Mouse (Mus musculus) right cerebral cortex, postnatal 10 days (tissue): Measurements from ENCODE around the gene Flrt1.
A peak's percentile ranks its signal among the peaks of the same experiment; 100 is the strongest.
"Not testable (repeated sequence)": the region's sequence is repeated elsewhere in the genome, so short reads cannot be mapped to it uniquely, and the experiment has no call there.

Experiments used
- DNase-seq, 2 experiments: peaks; one replicate each; pipeline ENCODE4 v3.0.0; 2021; ENCODE audit warnings: low spot score in 2 of 2

Gene Flrt1

DNA sequence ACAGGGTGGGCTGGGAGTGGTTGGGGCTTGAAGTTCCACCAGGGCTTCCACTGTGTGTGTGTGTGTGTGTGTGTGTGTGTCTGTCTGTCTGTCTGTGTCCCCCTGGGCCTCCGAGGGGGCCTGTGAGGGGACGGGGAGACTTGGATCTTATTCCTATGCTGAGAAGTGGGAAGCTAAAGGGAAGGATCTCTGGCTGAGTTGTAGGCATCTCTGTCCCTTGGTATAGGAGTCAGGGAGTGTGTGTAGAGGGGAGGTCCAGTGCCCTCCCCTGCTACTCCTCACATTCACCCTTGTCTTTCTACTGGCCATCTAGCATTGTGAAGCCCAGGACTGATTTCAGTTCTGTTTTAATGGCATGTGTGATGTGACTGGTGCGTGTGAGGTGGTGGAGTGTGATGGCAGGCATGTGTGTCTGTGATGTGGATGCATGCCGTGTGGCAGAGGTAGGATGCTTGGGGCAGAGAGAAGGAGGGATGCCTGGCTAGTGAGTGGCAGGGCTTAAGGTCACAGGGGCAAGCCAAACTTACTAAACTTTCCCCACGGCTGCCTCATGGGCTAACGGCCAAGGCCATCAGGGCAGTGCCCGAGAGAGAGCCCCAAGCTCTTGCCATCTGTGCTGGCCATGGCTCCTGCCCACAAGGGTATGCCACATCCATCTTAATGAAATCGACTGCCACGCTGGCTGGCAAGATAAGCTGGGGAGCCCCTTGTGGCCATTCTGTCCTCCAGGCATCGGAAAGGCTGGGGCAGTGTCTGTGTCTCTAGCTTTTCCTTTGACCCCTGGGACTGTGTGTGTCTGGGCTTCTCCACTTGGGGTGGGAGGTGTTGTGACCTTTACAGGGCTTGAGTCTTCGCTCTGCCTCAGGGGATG is 36.6 kb downstream of the Flrt1 start:
- peak in 1 of 2 experiments; percentile 61 for DNase-seq

DNA sequence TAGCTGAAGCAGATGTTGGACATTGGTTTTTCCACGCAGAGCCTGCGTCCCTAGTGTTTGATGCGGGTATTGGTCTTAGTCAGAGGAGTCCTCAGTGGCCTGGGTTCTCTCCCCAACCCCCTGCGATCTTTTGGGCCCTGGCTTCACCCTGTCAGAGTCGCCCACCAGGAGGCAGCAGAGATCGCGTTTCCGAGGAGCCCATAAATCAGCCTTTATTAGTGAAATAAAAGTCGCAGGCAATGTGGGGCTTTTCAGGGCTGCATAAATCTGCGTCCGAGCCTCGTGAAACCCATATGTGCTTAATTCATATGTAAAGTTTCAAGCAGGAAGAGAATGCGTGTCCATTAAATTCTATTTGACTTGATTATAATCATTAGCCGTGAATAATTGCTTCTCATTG is 37.4 kb downstream of the Flrt1 start:
- DNase-seq, result peak; percentile 74 to 88

DNA sequence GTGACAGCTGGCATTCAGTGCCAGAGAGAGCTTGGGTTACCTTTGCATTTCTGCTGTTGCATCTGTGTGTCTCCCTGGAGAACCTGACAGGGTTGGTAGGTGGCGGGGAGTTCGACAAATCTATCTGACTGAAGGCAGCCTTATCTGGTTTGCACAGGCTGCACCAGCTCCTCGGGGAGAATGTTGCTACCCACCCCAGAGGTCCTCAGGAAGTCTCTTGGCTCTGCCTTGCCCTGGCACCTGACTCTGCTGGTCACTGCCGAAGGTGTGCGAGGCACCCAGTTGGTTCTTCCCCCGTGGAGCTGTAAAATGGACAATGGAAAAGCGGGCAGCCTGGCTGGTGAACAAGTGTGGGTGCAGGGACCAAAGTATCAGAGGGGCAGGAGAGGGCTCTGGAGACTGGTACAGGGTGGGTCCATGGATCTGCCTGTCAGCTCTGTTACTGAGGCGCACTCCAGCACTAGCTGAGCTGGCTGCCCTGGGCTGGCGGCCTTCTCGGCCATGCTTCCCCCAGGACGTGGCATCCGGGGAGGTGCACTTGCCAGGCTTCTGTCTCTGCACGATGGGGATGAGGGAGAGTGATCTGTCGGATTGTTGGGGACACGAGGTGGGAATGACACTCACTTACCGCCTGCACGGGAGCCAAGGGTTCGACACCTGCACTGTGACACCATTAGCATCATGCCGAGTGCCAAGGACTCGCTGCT is 38.0 kb downstream of the Flrt1 start:
- DNase-seq, result no peak

DNA sequence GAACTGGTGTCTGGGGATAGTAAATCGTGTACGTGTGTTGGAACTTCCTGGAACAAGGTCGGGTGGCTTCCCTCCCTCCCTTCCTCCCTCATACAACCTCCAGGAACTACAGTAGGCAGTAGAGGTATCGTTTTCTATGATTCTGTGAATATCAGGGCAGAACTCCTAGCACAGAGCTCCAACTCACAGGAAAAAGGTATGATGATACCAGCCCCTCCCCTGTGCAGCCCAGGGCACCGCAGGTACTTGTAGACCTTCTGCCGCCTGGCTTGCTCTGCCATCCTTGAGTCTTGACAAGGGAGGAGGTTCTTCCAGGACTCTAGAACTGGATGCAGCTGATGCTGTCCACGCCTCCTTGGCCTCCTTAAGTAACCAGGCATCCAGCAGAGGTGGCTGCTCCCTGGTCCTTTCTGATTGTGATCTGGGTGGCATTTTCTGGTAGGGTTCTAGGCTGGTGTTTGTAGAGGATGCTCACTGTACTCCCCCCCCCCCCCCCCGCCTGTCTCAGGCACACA is 38.6 kb downstream of the Flrt1 start:
- no peak for DNase-seq

DNA sequence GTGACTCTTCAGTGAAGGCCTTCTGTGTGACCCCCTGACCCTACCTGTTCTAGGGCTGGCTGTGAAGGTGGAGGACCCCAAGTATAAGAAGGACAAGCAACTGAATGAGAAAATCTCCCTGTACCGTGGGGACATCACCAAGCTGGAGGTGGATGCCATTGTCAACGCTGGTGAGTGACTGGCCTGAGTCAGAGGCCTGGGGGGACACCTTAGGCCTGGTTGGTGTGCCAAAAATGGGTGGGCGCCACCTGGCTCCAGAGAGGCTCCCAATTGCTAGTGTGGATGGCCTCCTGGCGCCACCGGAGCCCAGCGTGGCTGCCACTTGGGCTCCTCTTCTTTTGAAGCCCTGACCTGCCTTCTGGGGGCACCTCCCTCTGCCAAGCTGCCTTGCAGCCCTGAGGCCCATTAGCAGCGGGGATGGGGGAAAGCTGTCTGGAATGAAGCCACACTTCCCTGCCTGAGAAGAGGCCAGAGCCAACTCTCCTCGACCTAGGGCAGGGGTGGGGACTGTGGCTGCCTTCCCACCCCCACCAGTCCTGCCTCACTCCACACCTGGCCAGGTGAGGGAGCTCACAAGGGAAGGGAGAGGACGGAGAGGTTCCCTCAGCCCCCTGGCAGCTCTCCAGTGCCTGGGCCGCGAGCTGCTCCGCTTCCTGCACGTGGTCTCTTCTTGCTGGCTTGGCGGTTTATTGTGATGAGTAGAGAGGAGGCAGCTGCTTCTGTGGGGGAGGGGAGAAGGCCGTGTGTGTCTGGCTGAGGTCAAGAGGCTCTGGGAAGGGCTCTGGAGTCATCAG is 39.3 kb downstream of the Flrt1 start:
- peak; percentile 64 to 69 for DNase-seq

DNA sequence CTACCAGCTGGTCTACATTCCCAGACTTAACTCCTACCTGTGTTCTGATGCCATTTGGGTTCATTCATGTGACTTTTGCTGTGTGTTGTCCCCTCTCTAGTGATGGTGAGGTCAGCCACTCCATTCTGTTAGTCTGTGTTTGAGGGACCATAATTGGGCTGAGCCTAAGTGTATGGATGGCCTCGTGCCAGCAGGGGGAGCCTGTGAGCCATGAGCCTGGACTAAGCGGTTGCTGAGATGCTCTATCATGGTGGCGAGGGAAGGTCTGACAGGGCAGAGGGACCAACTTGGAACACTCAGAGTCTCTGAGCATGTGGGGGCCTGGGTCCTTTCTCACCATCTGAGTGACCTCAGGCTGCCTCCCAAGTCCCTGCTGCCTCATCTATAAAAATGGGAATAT is 41.0 kb downstream of the Flrt1 start:
- peak; percentile 88 to 91 for DNase-seq

DNA sequence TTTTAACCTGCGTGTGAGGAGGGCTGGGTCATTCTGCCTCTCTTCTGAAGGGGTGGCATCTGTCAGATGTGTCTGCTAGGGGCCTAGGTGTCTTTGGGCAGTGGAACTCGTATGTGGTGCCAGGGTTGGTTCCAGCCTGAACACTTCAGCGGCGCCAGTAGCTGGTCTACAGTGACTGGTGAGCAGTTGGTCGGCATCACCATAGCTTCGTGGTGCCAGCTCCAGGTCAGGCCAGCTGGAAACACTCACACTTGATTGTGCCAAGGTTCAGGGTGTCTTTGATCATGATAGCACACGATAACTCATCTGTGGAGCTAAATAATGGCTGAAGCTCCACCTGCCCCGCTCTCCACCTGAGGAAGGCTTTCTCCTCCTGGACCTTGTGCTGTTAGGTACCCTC is 42.6 kb downstream of the Flrt1 start:
- DNase-seq, result no peak

DNA sequence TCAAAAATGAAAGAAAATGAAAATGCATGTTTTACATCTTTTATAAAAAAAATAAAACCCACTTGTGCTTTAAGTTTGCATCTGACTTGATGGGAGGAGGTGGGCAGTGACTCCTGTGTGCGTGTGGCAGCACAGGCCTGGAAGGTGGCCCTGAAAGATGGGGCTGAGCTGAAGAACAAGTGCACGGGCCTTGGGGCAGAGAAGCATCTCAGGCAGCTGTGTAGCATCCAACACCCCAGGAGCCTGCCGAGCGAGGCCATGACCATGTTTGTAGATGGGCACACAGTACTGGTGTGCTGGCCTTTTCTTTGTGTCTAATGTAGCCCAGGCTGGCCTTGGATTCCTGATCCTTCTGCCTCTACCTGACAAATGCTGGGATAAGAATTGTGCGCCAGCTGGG is 43.4 kb downstream of the Flrt1 start:
- DNase-seq, result no peak

DNA sequence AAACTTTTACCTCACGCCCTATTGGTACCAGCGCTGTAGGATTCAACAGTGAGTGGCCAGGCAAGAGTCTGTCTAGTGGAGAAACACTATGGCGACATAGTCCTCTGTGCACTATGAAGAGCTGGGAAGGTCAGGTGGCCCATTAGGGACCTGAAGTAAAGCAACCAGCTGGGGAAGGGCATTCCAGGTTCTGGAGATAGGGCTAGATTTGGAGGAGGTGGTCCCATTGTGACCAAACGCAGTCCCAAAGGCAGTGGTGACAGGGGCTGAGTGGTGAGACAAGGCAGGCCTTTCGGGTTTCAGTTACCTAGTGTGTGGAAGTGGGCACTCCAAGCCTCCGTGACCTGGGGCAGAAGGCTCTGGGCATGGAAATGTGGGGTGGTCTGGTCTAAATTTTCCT is 47.0 kb downstream of the Flrt1 start:
- DNase-seq, result no peak

DNA sequence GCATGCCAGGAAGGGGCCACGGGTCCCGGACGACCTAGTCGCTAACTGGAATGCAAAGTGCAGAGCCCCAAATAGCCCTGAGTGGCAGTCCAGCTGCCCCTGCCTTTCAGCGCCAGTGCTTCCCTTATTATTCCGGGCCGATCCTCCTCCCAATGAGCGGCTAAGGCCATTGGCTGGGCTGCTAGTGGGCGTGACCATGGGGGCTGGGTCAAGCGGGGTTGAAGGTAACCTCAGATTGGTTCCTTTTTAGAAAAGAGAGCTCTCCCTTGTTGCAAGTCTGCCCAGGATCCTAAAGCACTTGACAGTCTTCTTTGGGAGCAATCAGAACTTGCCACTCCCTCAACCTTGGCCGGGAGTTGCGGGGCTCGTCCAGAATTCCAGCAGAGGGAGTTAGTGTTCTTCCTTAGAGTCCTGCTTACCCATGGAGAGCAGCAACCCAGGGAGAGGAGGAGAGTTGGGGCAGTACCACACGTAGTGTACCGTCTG is 47.8 kb downstream of the Flrt1 start:
- DNase-seq, result peak; percentile 81 to 82

DNA sequence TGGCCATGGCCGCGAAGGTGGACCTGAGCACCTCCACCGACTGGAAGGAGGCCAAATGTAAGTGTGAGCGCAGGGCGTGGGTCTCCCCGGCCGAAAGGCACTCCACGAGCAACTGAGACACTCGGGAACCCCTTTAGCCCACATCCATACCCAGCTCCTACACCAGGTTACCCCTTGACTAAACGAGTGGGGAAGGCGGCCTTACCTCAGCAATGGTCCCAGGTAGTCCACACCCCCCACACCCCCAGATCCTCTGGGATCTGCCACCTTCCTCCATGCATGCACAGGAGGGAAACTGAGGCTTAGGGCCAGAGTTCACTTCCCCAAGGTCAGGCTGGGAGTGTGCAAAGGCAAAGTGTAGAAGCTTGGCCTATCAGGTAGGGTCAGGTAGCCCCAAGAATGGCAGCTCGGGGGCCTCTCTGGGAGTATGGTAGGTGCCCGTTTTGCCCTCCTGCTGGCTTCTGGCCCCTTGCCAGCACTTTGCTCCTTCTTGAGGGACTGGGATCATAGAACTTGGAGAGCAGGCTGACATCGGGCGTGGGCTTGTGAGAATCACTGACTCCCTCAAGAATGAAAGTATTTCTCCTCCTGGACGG is 48.3 kb downstream of the Flrt1 start:
- DNase-seq, result peak in 1 of 2 experiments; percentile 64

DNA sequence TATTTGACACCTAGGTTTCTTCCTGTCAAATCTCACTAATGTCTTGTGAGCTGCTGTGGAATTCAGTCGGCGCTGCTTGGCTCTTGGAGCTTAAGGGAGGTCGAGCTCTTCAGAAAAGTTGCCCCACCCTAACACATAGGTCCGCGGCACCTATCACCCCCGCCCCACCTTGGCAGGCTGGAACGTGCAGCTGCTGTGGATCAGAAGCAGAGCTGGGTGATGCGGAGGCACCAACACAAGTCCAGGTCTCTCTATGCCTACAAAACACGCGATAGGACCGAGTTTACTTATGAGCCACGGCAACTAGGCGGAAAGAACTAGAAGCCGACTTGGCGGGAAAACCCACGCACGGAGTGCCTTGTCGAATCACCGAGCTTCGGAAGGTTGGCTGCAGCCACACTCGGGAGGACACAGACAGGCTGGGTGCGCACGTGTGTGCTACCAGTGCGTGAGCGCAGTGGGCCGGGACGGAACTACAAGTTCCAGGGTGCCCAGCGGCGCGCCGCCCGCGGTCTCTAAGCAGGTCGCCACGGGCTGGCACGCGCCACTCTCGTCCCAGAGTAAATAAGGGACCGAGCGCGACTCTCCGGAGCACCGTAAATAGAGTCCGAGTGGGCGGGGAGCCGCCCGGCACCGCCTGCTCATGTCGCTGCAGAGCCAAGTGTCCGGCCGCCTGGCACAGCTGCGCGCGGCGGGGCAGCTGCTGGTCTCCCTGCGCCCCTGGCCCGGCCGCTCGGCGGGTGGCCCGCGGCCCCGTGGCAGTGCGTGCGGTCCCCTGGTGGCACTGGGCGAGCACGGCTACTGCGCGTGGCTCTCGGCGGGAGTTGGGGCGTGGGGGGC is 49.1 kb downstream of the Flrt1 start, which contains the start of gene Macrod1:
Macrod1 (plus strand) TSS at position 563 of the 840 bp plus-strand sequence.
- DNase-seq, result peak; percentile 88 to 91

DNA sequence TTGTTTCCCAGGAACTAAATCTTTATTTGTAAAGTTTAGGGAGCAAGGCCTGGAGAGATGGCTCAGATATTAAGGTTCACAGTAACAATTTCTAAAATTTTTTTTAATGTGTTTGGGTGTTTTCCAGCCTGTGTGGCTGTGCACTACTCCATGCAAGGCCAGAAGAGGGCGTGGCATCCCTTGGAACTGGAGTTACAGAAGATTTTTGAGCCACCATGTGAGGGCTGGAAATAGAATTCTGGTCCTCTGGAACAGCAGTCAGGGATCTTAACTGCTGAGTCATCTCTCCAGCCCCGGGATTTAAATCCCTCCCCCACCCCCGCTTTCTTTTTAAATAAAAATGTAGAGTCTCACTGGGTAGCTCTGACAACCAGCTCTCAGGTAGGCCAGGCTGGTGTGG is 50.4 kb downstream of the Flrt1 start:
- no peak for DNase-seq

DNA sequence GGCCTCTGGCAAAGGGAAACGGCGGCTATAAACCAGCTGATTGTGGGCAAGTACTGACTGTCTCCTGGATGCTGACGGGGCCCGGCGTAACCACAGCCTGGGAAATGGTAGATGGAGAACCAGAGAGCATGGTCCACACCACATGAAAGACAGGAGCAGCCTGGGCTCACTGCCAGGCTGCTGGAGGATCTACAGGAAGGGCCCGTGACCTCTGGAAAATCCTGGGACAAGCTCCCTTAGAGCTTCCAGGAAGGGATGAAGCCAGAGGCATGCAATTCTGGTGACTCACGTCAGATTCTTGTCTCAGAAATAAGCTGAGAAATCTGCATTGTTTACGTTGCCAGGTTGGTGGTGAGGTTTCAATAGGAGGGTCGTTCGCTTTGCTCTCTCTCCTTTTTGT is 50.8 kb downstream of the Flrt1 start:
- no peak for DNase-seq

DNA sequence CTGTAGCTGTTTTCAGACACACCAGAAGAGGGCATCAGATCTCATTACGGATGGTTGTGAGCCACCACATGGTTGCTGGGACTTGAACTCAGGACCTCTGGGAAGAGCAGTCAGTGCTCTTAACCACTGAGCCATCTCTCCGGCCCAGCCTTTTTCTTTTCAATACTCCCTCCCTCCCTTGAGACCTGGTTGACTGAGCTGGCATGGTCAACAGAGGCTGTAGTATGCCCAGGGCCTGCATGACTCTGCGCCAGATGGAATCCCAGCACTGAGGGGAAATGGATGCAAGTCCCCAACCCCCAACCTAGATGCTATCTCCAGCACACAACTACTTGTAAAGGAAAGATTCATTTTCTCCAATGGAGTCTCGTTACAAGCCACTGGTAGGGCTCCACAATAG is 52.1 kb downstream of the Flrt1 start:
- DNase-seq, result not testable (repeated sequence)

DNA sequence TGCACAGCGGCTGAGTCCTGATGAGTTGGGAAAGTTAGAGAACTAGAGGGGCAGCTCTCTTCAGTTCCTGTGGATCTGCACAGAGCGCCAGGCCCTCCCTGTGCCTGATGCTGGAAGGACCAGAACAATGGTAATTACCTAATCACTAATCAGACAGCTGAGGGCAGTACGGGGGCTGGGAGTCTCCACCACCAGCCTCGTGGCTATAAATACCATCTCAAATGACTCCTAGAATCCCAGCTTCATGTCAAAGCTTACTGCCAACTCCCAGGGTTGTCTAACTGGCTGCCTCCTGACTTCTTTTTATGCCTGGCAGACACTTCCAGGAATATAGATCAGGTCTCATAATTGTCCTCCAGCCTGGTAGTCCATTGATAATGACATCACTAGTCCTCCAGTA is 60.8 kb downstream of the Flrt1 start:
- no peak for DNase-seq

DNA sequence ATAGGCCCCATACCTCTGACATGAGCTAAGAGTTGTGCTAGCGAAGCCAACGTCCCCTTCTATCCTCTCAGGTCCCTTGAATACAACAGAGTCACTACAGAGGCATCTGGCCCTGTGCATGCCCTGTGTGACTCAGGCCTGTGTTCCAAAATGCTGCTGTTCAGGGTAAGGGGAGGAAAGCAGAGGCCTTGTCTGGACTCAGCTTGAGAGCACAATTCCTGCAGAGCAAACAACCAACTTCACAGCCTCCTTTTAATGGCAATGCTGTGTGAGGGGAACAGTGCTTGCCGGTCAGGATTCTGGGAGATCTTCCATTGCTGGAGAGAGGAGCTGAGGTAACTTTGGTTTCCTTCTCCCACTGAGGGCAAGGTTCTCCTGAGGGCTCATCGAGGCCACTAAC is 61.2 kb downstream of the Flrt1 start:
- no peak for DNase-seq
